Mouse (Mus musculus) embryonic facial prominence, embryonic 11.5 days (tissue): ENCODE results near the gene Tmem80. TPM values are rescaled to one million over a fixed set of nuclear protein-coding genes. Genes with fewer than 3 reads are reported as not detected.

Source experiments
- ATAC-seq: fragments of 200-750 bp; cut with Nextera tagmentation; replicated peaks from 2 replicates; pipeline ENCODE4 v1.8.0; 2017; ENCODE audit warnings: low read depth; ENCODE audit not compliant: insufficient number of reproducible peaks, low FRiP score, low TSS enrichment
- DNase-seq: peaks from one replicate; pipeline ENCODE4 v3.0.0-alpha.2; 2015; ENCODE audit warnings: low spot score
- H3K27ac ChIP-seq: fragments of 300-500 bp; sonication (generic); replicated peaks from 2 replicates; pipeline ENCODE4 v1.5.1; 2014; ENCODE audit warnings: mild to moderate bottlenecking, low read depth, low read length, control low read depth
- H3K27me3 ChIP-seq: fragments of 300-500 bp; sonication (generic); 2 replicates; pipeline ENCODE4 v1.6.1; 2014; ENCODE audit warnings: mild to moderate bottlenecking, low read length, moderate library complexity, mixed read lengths; ENCODE audit not compliant: control insufficient read depth, insufficient read depth
- H3K36me3 ChIP-seq: fragments of 300-500 bp; sonication (generic); replicated peaks from 2 replicates; pipeline ENCODE4 v1.6.1; 2014; ENCODE audit warnings: low read depth, mild to moderate bottlenecking, low read length, moderate library complexity, mixed read lengths; ENCODE audit not compliant: control insufficient read depth, insufficient read depth
- H3K4me1 ChIP-seq: fragments of 300-500 bp; sonication (generic); 2 replicates; pipeline ENCODE4 v1.6.1; 2014; ENCODE audit warnings: low read length, mixed read lengths; ENCODE audit not compliant: control insufficient read depth, insufficient read depth
- H3K4me2 ChIP-seq: fragments of 300-500 bp; sonication (generic); 2 replicates; pipeline ENCODE4 v1.6.1; 2014; ENCODE audit warnings: low read depth, mild to moderate bottlenecking, control low read depth, low read length, moderate library complexity
- H3K4me3 ChIP-seq: fragments of 300-500 bp; sonication (generic); 2 replicates; pipeline ENCODE4 v1.5.1; 2014; ENCODE audit warnings: low read depth, low read length, control low read depth
- H3K9ac ChIP-seq: fragments of 300-500 bp; sonication (generic); replicated peaks from 2 replicates; pipeline ENCODE4 v1.6.1; 2014; ENCODE audit warnings: mild to moderate bottlenecking, control low read depth, low read length
- H3K9me3 ChIP-seq: fragments of 300-500 bp; sonication (generic); replicated peaks from 2 replicates; pipeline ENCODE4 v1.6.1; 2016; ENCODE audit warnings: mild to moderate bottlenecking, low read length, inconsistent platforms, mixed read lengths; ENCODE audit not compliant: control insufficient read depth
- WGBS: fragments of 180-500 bp; shearing (Covaris S2); extraction: QIAGEN DNeasy Blood & Tissue Kit; methylation state at CpG from one replicate; pipeline ENCODE4 v1.1.7; 2014; 5-methylcytosine and 5-hydroxymethylcytosine counted together
- polyA plus RNA-seq: library from polyadenylated mRNA; unstranded; fragments of >200 nt; fragmentation: Nextera tagmentation; extraction: Ambion mirVana; gene quantifications from 2 replicates; pipeline ENCODE4 v1.2.1, GENCODE M21; 2014

Tmem80 gene
- polyA plus RNA-seq, 1 experiment from 2014 or later = 26.6 TPM

DNA sequence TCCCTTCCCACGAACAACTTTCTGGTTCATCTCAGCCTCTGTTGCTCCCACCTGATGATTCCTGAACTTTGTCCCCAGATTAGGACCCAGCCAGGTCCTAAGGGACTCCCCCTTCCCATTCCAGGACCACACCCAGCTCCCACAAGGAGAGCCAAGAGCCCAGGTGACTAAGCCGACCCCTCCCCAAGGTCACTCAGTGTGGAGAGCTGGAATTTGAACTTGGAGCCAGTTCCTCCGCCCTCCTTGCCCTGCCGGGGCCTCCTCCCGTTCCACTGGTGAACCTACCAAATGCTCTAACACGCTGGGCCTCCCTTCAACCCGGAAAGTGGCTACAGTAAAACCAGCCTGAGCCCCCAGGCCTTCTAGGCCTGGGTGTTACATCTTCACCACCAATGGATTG is 12.5 kb downstream of the Tmem80 start:
- no peak for DNase-seq
- Histone ChIP-seq H3K4me3 (no peak overlapping the region), H3K36me3 (no peaks in the 10 kb centered on the region), H3K27me3 (no peaks in the 10 kb centered on the region), H3K9ac (no peak overlapping the region), H3K4me1 (no peaks in the 10 kb centered on the region; the same call in 1 of the 2 replicates), H3K4me2 (no peak overlapping the region), H3K9me3 (no peaks in the 10 kb centered on the region), H3K27ac (no peak overlapping the region)
- ATAC-seq = no peak
- 85% methylated on average over 7 of the region's 7 CpGs for WGBS

GRCm38 (mm10) chr7:141340476-141340875 is 12.9 kb downstream of the Tmem80 start:
- DNase-seq (no peak), ATAC-seq (no peak)
- no peak overlapping the region for H3K4me2 ChIP-seq
- H3K27me3 ChIP-seq = no peaks in the 10 kb centered on the region
- H3K36me3 ChIP-seq = no peaks in the 10 kb centered on the region
- no peak overlapping the region for H3K4me3 ChIP-seq
- no peaks in the 10 kb centered on the region; the same call in 1 of the 2 replicates for H3K4me1 ChIP-seq
- no peaks in the 10 kb centered on the region for H3K9me3 ChIP-seq
- H3K27ac ChIP-seq = no peak overlapping the region
- H3K9ac ChIP-seq = no peak overlapping the region
- WGBS = 73% methylated on average over 6 of the region's 6 CpGs

GRCm38 (mm10) chr7:141341689-141342226 is 14.2 kb downstream of the Tmem80 start:
- WGBS = 82% methylated on average over 10 of the region's 10 CpGs

GRCm38 (mm10) chr7:141343230-141343629 is 15.7 kb downstream of the Tmem80 start:
- WGBS = 52% methylated on average over 2 of the region's 2 CpGs
- no peak for DNase-seq

More at GRCm38 (mm10) chr7:141341689-141342226, 14.2 kb downstream of the Tmem80 start:
- H3K27me3 ChIP-seq = no peaks in the 10 kb centered on the region
- H3K4me1 ChIP-seq = no peaks in the 10 kb centered on the region; the same call in 1 of the 2 replicates
- H3K4me2 ChIP-seq = no peak overlapping the region
- ATAC-seq (no peak), DNase-seq (no peak)
- no peaks in the 10 kb centered on the region for H3K9me3 ChIP-seq
- no peak overlapping the region for H3K9ac ChIP-seq
- no peaks in the 10 kb centered on the region for H3K36me3 ChIP-seq
- H3K4me3 ChIP-seq = no peak overlapping the region
- no peak overlapping the region for H3K27ac ChIP-seq

GRCm38 (mm10) chr7:141343696-141344095 is 16.2 kb downstream of the Tmem80 start:
- DNase-seq (no peak), ATAC-seq (no peak)
- 69% methylated on average over 7 of the region's 7 CpGs for WGBS
- no peak overlapping the region for H3K9ac ChIP-seq
- no peaks in the 10 kb centered on the region; the same call in 1 of the 2 replicates for H3K4me1 ChIP-seq
- no peak overlapping the region for H3K27ac ChIP-seq
- no peaks in the 10 kb centered on the region for H3K27me3 ChIP-seq
- no peaks in the 10 kb centered on the region for H3K9me3 ChIP-seq
- no peaks in the 10 kb centered on the region for H3K36me3 ChIP-seq
- H3K4me3 ChIP-seq = no peak overlapping the region
- no peak overlapping the region for H3K4me2 ChIP-seq

More at GRCm38 (mm10) chr7:141343230-141343629, 15.7 kb downstream of the Tmem80 start:
- no peak overlapping the region for H3K4me3 ChIP-seq
- no peak overlapping the region for H3K4me2 ChIP-seq
- H3K4me1 ChIP-seq = no peaks in the 10 kb centered on the region; the same call in 1 of the 2 replicates
- H3K9me3 ChIP-seq = no peaks in the 10 kb centered on the region
- no peak overlapping the region for H3K9ac ChIP-seq
- no peak for ATAC-seq
- H3K27me3 ChIP-seq = no peaks in the 10 kb centered on the region
- no peak overlapping the region for H3K27ac ChIP-seq
- H3K36me3 ChIP-seq = no peaks in the 10 kb centered on the region

- H3K9ac ChIP-seq = no peak overlapping the region
- no peak overlapping the region for H3K4me2 ChIP-seq
- ATAC-seq (no peak), DNase-seq (no peak)
- H3K27me3 ChIP-seq = no peaks in the 10 kb centered on the region
- H3K4me3 ChIP-seq = no peak overlapping the region
- no peaks in the 10 kb centered on the region for H3K36me3 ChIP-seq
- no peaks in the 10 kb centered on the region for H3K9me3 ChIP-seq
- WGBS = 87% methylated on average over 5 of the region's 5 CpGs
- no peaks in the 10 kb centered on the region for H3K4me1 ChIP-seq
- no peak overlapping the region for H3K27ac ChIP-seq
These were observed 17.2 kb downstream of the Tmem80 start for GRCm38 (mm10) chr7:141344787-141345186.

GRCm38 (mm10) chr7:141351061-141351460 is 23.5 kb downstream of the Tmem80 start:
- no peak overlapping the region for H3K9ac ChIP-seq
- H3K9me3 ChIP-seq = no peaks in the 10 kb centered on the region
- DNase-seq = no peak
- 83% methylated on average over 6 of the region's 6 CpGs for WGBS
- no peak for ATAC-seq
- no peak overlapping the region for H3K4me3 ChIP-seq
- H3K36me3 ChIP-seq = no peaks in the 10 kb centered on the region
- H3K4me1 ChIP-seq = no peaks in the 10 kb centered on the region
- H3K27ac ChIP-seq = no peak overlapping the region
- H3K27me3 ChIP-seq = no peaks in the 10 kb centered on the region
- no peak overlapping the region for H3K4me2 ChIP-seq

DNA sequence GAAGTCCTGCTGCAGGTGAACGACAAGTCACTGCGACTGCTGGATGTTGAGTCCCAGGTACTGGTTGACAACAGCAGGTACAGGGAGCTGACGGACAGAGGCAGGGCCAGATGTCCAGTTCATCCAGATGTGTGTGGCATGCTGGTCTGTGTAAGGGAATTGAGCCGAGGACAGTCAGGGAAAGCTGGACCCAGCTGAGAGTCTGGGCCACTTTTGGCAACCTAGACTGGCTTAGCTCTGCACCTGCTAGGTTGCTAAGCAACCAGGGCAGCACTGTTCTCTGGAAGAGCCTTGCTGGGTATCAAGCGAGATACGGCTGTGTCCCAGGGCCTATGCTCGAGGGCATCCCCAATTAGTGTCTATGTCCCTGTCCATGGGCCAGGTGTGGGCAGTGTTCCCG is 27.5 kb downstream of the Tmem80 start:
- no peak overlapping the region for H3K4me2 ChIP-seq
- 79% methylated on average over 8 of the region's 8 CpGs for WGBS
- DNase-seq = no peak

More for the DNA sequence above, 27.5 kb downstream of the Tmem80 start:
- Histone ChIP-seq H3K36me3 (no peaks in the 10 kb centered on the region), H3K9ac (no peak overlapping the region), H3K27ac (no peak overlapping the region), H3K27me3 (no peaks in the 10 kb centered on the region), H3K9me3 (no peaks in the 10 kb centered on the region), H3K4me1 (no peaks in the 10 kb centered on the region), H3K4me3 (no peak overlapping the region)
- ATAC-seq = no peak
